Mouse (Mus musculus) embryonic facial prominence, embryonic 14.5 days (tissue): Measurements from ENCODE around the gene Unk. TPM values are rescaled to one million over a fixed set of nuclear protein-coding genes. Genes with fewer than 3 reads are reported as not detected.
A peak's percentile ranks its signal among the peaks of the same experiment; 100 is the strongest.

Experiments used
- ATAC-seq: fragments of 200-750 bp; cut with Nextera tagmentation; 2 replicates; pipeline ENCODE4 v1.8.0; 2017; ENCODE audit warnings: low read depth, moderate number of reproducible peaks, moderate TSS enrichment
- DNase-seq: peaks from one replicate; pipeline ENCODE4 v3.0.0-alpha.2; 2015; ENCODE audit warnings: low spot score
- H3K27ac ChIP-seq: fragments of 300-500 bp; sonication (generic); replicated peaks from 2 replicates; pipeline ENCODE4 v1.5.1; 2014; ENCODE audit warnings: low read depth, mild to moderate bottlenecking, low read length, moderate library complexity
- H3K27me3 ChIP-seq: fragments of 300-500 bp; sonication (generic); replicated peaks from 2 replicates; pipeline ENCODE4 v1.6.1; 2014; ENCODE audit warnings: low read length; ENCODE audit not compliant: control insufficient read depth, insufficient read depth
- H3K36me3 ChIP-seq: fragments of 300-500 bp; sonication (generic); 2 replicates; pipeline ENCODE4 v1.6.1; 2014; ENCODE audit warnings: low read length, mixed read lengths; ENCODE audit not compliant: control insufficient read depth, insufficient read depth
- H3K4me1 ChIP-seq: fragments of 300-500 bp; sonication (generic); 2 replicates; pipeline ENCODE4 v1.6.1; 2014; ENCODE audit warnings: antibody characterized with exemption, low read length; ENCODE audit not compliant: control insufficient read depth, insufficient read depth
- H3K4me2 ChIP-seq: fragments of 300-500 bp; sonication (generic); 2 replicates; pipeline ENCODE4 v1.6.1; 2014; ENCODE audit warnings: low read depth, mild to moderate bottlenecking, low read length, moderate library complexity, mixed read lengths
- H3K4me3 ChIP-seq: fragments of 300-500 bp; sonication (generic); 2 replicates; pipeline ENCODE4 v1.5.1; 2014; ENCODE audit warnings: low read depth, mild to moderate bottlenecking, low read length
- H3K9ac ChIP-seq: fragments of 300-500 bp; sonication (generic); 2 replicates; pipeline ENCODE4 v1.6.1; 2014; ENCODE audit warnings: low read depth, mild to moderate bottlenecking, low read length, moderate library complexity, mixed read lengths
- H3K9me3 ChIP-seq: fragments of 300-500 bp; sonication (generic); 2 replicates; pipeline ENCODE4 v1.6.1; 2016; ENCODE audit warnings: low read length; ENCODE audit not compliant: control insufficient read depth
- WGBS: fragments of 180-500 bp; shearing (Covaris S2); extraction: QIAGEN DNeasy Blood & Tissue Kit; methylation state at CpG from one replicate; pipeline ENCODE4 v1.1.7; 2014; 5-methylcytosine and 5-hydroxymethylcytosine counted together
- polyA plus RNA-seq: library from polyadenylated mRNA; unstranded; fragments of >200 nt; fragmentation: Nextera tagmentation; extraction: Ambion mirVana; gene quantifications from 2 replicates; pipeline ENCODE4 v1.2.1, GENCODE M21; 2014

The Unk gene
- polyA plus RNA-seq, 1 experiment from 2014 or later, result 25.1 TPM

GRCm38 (mm10) chr11:116030898-116031845 lies 1.1 kb downstream of the Unk start:
- peak overlapping the region; percentile 97 for H3K4me2 ChIP-seq
- peak overlapping the region; percentile 100 for H3K27ac ChIP-seq
- no peaks in the 10 kb centered on the region for H3K27me3 ChIP-seq
- H3K9me3 ChIP-seq, result no peaks in the 10 kb centered on the region
- WGBS, result 25% methylated on average over 14 of the region's 14 CpGs
- H3K9ac ChIP-seq, result peak overlapping the region; percentile 99
- H3K4me1 ChIP-seq, result peaks cover 13% of the 10 kb centered on the region
- peak overlapping the region; percentile 77 for H3K4me3 ChIP-seq
- peaks cover 8% of the 10 kb centered on the region; the same call in 1 of the 2 replicates for H3K36me3 ChIP-seq
- DNase-seq (no peak), ATAC-seq (no peak)

GRCm38 (mm10) chr11:116034584-116034983 lies 4.5 kb downstream of the Unk start:
- DNase-seq (no peak), ATAC-seq (no peak)
- H3K27me3 ChIP-seq, result no peaks in the 10 kb centered on the region
- H3K4me3 ChIP-seq, result no peak overlapping the region
- no peak overlapping the region for H3K27ac ChIP-seq
- H3K9ac ChIP-seq, result no peak overlapping the region
- no peak overlapping the region for H3K4me2 ChIP-seq
- no peaks in the 10 kb centered on the region for H3K9me3 ChIP-seq
- H3K4me1 ChIP-seq, result peaks cover 9% of the 10 kb centered on the region
- WGBS, result 97% methylated on average over 6 of the region's 6 CpGs
- peaks cover 25% of the 10 kb centered on the region for H3K36me3 ChIP-seq

GRCm38 (mm10) chr11:116036671-116037070 lies 6.5 kb downstream of the Unk start:
- H3K27ac ChIP-seq, result no peak overlapping the region
- H3K27me3 ChIP-seq, result no peaks in the 10 kb centered on the region
- H3K36me3 ChIP-seq, result peaks cover 41% of the 10 kb centered on the region
- 87% methylated on average over 3 of the region's 3 CpGs for WGBS
- H3K9ac ChIP-seq, result no peak overlapping the region
- peaks cover 1% of the 10 kb centered on the region for H3K4me1 ChIP-seq
- no peak for ATAC-seq
- H3K4me3 ChIP-seq, result no peak overlapping the region
- H3K4me2 ChIP-seq, result no peak overlapping the region
- no peaks in the 10 kb centered on the region for H3K9me3 ChIP-seq
- no peak for DNase-seq

GRCm38 (mm10) chr11:116037826-116038225 lies 7.7 kb downstream of the Unk start:
- H3K4me1 ChIP-seq, result no peaks in the 10 kb centered on the region
- ATAC-seq, result no peak
- 90% methylated on average over 9 of the region's 9 CpGs for WGBS
- no peak overlapping the region for H3K27ac ChIP-seq
- DNase-seq, result no peak
- no peaks in the 10 kb centered on the region for H3K27me3 ChIP-seq
- H3K36me3 ChIP-seq, result peaks cover 51% of the 10 kb centered on the region
- H3K4me2 ChIP-seq, result no peak overlapping the region
- H3K4me3 ChIP-seq, result no peak overlapping the region
- H3K9me3 ChIP-seq, result no peaks in the 10 kb centered on the region
- no peak overlapping the region for H3K9ac ChIP-seq

GRCm38 (mm10) chr11:116040593-116040992 lies 10.5 kb downstream of the Unk start:
- Histone ChIP-seq H3K9me3 (no peaks in the 10 kb centered on the region), H3K27ac (no peak overlapping the region), H3K4me1 (no peaks in the 10 kb centered on the region), H3K4me3 (no peak overlapping the region), H3K9ac (no peak overlapping the region), H3K4me2 (no peak overlapping the region), H3K36me3 (peaks cover 54% of the 10 kb centered on the region), H3K27me3 (no peaks in the 10 kb centered on the region)
- no peak for ATAC-seq
- no peak for DNase-seq
- WGBS, result 76% methylated on average over 6 of the region's 6 CpGs

GRCm38 (mm10) chr11:116041833-116042232 lies 11.7 kb downstream of the Unk start:
- DNase-seq, result no peak
- Histone ChIP-seq H3K27ac (no peak overlapping the region), H3K36me3 (peaks cover 53% of the 10 kb centered on the region), H3K9ac (no peak overlapping the region), H3K27me3 (no peaks in the 10 kb centered on the region), H3K4me1 (no peaks in the 10 kb centered on the region), H3K4me3 (no peak overlapping the region), H3K4me2 (no peak overlapping the region), H3K9me3 (no peaks in the 10 kb centered on the region)
- no peak for ATAC-seq
- 93% methylated on average over 2 of the region's 2 CpGs for WGBS

- Histone ChIP-seq H3K9ac (no peak overlapping the region), H3K36me3 (peaks cover 60% of the 10 kb centered on the region), H3K27me3 (no peaks in the 10 kb centered on the region), H3K27ac (no peak overlapping the region), H3K9me3 (no peaks in the 10 kb centered on the region), H3K4me1 (no peaks in the 10 kb centered on the region), H3K4me2 (no peak overlapping the region), H3K4me3 (no peak overlapping the region)
- DNase-seq, result no peak
- WGBS, result 88% methylated on average over 5 of the region's 5 CpGs
- ATAC-seq, result no peak
Measured at GRCm38 (mm10) chr11:116042372-116043138, 12.4 kb downstream of the Unk start.

GRCm38 (mm10) chr11:116043286-116043685 lies 13.2 kb downstream of the Unk start:
- Histone ChIP-seq H3K9me3 (no peaks in the 10 kb centered on the region), H3K4me1 (no peaks in the 10 kb centered on the region), H3K36me3 (peaks cover 65% of the 10 kb centered on the region), H3K4me2 (no peak overlapping the region), H3K27me3 (no peaks in the 10 kb centered on the region), H3K9ac (no peak overlapping the region), H3K27ac (no peak overlapping the region), H3K4me3 (no peak overlapping the region)
- no peak for ATAC-seq
- DNase-seq, result no peak
- 97% methylated on average over 1 of the region's 1 CpGs for WGBS
